Mouse (Mus musculus): ENCODE measurements around the gene Rnf41. TPM values are rescaled to one million over a fixed set of nuclear protein-coding genes. Genes with fewer than 3 reads are reported as not detected.

Rnf41 gene
- total and polyA plus RNA-seq, 2 experiments: 5.1 to 5.9 TPM

GRCm38 (mm10) chr10:128433417-128433816 is 22.0 kb downstream of the Rnf41 start:
- Histone ChIP-seq H3K36me3 (ENCODE audit: control insufficient read depth, insufficient read depth, low read length) (peaks cover 24% of the 10 kb centered on the region), H3K4me1 (ENCODE audit: control insufficient read depth, insufficient read depth, low read length) (peaks cover 4% of the 10 kb centered on the region; the same call in 1 of the 2 replicates), H3K4me3 (ENCODE audit: insufficient read depth, low read depth, low read length) (no peak overlapping the region), H3K27ac (replicated peaks; ENCODE audit: insufficient read depth, low read depth, low read length) (no peak overlapping the region), H3K79me2 (ENCODE audit: control insufficient read depth, insufficient read depth, low read length) (peaks cover 8% of the 10 kb centered on the region; the same call in 1 of the 2 replicates), H3K9ac (ENCODE audit: low read depth, low read length) (no peak overlapping the region), H3K27me3 (ENCODE audit: control insufficient read depth, insufficient read depth, low read length) (no peaks in the 10 kb centered on the region)
- DNase-seq (ENCODE audit: extremely low read depth, low read depth, low spot score): no peak
- TF ChIP-seq POLR2A (IDR thresholded peaks at IDR 0.05; ENCODE audit: extremely low read depth, insufficient read depth, low read length): no peak
- TF ChIP-seq CTCF (IDR thresholded peaks at IDR 0.05; ENCODE audit: low read depth, low read length): no peak
- WGBS: 89% methylated on average over 2 of the region's 2 CpGs

- TF ChIP-seq CTCF (IDR thresholded peaks at IDR 0.05; ENCODE audit: low read depth, low read length) (no peak), POLR2A (IDR thresholded peaks at IDR 0.05; ENCODE audit: extremely low read depth, insufficient read depth, low read length) (no peak)
- H3K27me3 ChIP-seq (ENCODE audit: control insufficient read depth, insufficient read depth, low read length): no peaks in the 10 kb centered on the region
- DNase-seq (ENCODE audit: extremely low read depth, low read depth, low spot score): no peak
- no peak overlapping the region for H3K27ac ChIP-seq (replicated peaks; ENCODE audit: insufficient read depth, low read depth, low read length)
- no peak overlapping the region for H3K9ac ChIP-seq (ENCODE audit: low read depth, low read length)
- 86% methylated on average over 10 of the region's 10 CpGs for WGBS
- H3K4me3 ChIP-seq (ENCODE audit: insufficient read depth, low read depth, low read length): no peak overlapping the region
- H3K79me2 ChIP-seq (ENCODE audit: control insufficient read depth, insufficient read depth, low read length): 0 out of 2 replicates have a peak, but pooled peaks cover 2% of the 10 kb centered on the region
- H3K4me1 ChIP-seq (ENCODE audit: control insufficient read depth, insufficient read depth, low read length): peaks cover 4% of the 10 kb centered on the region; the same call in 1 of the 2 replicates
- peaks cover 13% of the 10 kb centered on the region for H3K36me3 ChIP-seq (ENCODE audit: control insufficient read depth, insufficient read depth, low read length)
These were observed 23.2 kb downstream of the Rnf41 start for GRCm38 (mm10) chr10:128434681-128435080.

- Histone ChIP-seq H3K79me2 (ENCODE audit: control insufficient read depth, insufficient read depth, low read length) (0 out of 2 replicates have a peak, but pooled peaks cover 2% of the 10 kb centered on the region), H3K27ac (replicated peaks; ENCODE audit: insufficient read depth, low read depth, low read length) (no peak overlapping the region), H3K4me1 (ENCODE audit: control insufficient read depth, insufficient read depth, low read length) (peaks cover 4% of the 10 kb centered on the region; the same call in 1 of the 2 replicates), H3K27me3 (ENCODE audit: control insufficient read depth, insufficient read depth, low read length) (no peaks in the 10 kb centered on the region), H3K9ac (ENCODE audit: low read depth, low read length) (no peak overlapping the region), H3K4me3 (ENCODE audit: insufficient read depth, low read depth, low read length) (no peak overlapping the region), H3K36me3 (ENCODE audit: control insufficient read depth, insufficient read depth, low read length) (peaks cover 9% of the 10 kb centered on the region)
- TF ChIP-seq POLR2A (IDR thresholded peaks at IDR 0.05; ENCODE audit: extremely low read depth, insufficient read depth, low read length) (no peak), CTCF (IDR thresholded peaks at IDR 0.05; ENCODE audit: low read depth, low read length) (no peak)
- DNase-seq (ENCODE audit: extremely low read depth, low read depth, low spot score): peak; percentile 84
- WGBS: 67% methylated on average over 17 of the region's 17 CpGs
These were observed 23.8 kb downstream of the Rnf41 start for GRCm38 (mm10) chr10:128435186-128435823.

GRCm38 (mm10) chr10:128435873-128436272 is 24.4 kb downstream of the Rnf41 start:
- no peak for DNase-seq (ENCODE audit: extremely low read depth, low read depth, low spot score)
- H3K36me3 ChIP-seq (ENCODE audit: control insufficient read depth, insufficient read depth, low read length): peaks cover 7% of the 10 kb centered on the region
- H3K4me1 ChIP-seq (ENCODE audit: control insufficient read depth, insufficient read depth, low read length): peaks cover 4% of the 10 kb centered on the region; the same call in 1 of the 2 replicates
- TF ChIP-seq CTCF (IDR thresholded peaks at IDR 0.05; ENCODE audit: low read depth, low read length): no peak
- no peak for TF ChIP-seq POLR2A (IDR thresholded peaks at IDR 0.05; ENCODE audit: extremely low read depth, insufficient read depth, low read length)
- H3K4me3 ChIP-seq (ENCODE audit: insufficient read depth, low read depth, low read length): no peak overlapping the region
- no peak overlapping the region for H3K27ac ChIP-seq (replicated peaks; ENCODE audit: insufficient read depth, low read depth, low read length)
- 0 out of 2 replicates have a peak, but pooled peaks cover 1% of the 10 kb centered on the region for H3K79me2 ChIP-seq (ENCODE audit: control insufficient read depth, insufficient read depth, low read length)
- WGBS: 81% methylated on average over 5 of the region's 5 CpGs
- no peak overlapping the region for H3K9ac ChIP-seq (ENCODE audit: low read depth, low read length)
- no peaks in the 10 kb centered on the region for H3K27me3 ChIP-seq (ENCODE audit: control insufficient read depth, insufficient read depth, low read length)

- Histone ChIP-seq H3K36me3 (ENCODE audit: control insufficient read depth, insufficient read depth, low read length) (peaks cover 7% of the 10 kb centered on the region), H3K4me3 (ENCODE audit: insufficient read depth, low read depth, low read length) (no peak overlapping the region), H3K9ac (ENCODE audit: low read depth, low read length) (no peak overlapping the region), H3K4me1 (ENCODE audit: control insufficient read depth, insufficient read depth, low read length) (peaks cover 4% of the 10 kb centered on the region; the same call in 1 of the 2 replicates), H3K27me3 (ENCODE audit: control insufficient read depth, insufficient read depth, low read length) (no peaks in the 10 kb centered on the region), H3K79me2 (ENCODE audit: control insufficient read depth, insufficient read depth, low read length) (no peaks in the 10 kb centered on the region), H3K27ac (replicated peaks; ENCODE audit: insufficient read depth, low read depth, low read length) (no peak overlapping the region)
- TF ChIP-seq POLR2A (IDR thresholded peaks at IDR 0.05; ENCODE audit: extremely low read depth, insufficient read depth, low read length): no peak
- TF ChIP-seq CTCF (IDR thresholded peaks at IDR 0.05; ENCODE audit: low read depth, low read length): no peak
- no peak for DNase-seq (ENCODE audit: extremely low read depth, low read depth, low spot score)
- WGBS: 92% methylated on average over 8 of the region's 8 CpGs
These were observed 24.9 kb downstream of the Rnf41 start for GRCm38 (mm10) chr10:128436376-128436775.

Data from liver, adult 2 months (tissue).